Mouse (Mus musculus): ENCODE results near the gene Il5ra.

DNA sequence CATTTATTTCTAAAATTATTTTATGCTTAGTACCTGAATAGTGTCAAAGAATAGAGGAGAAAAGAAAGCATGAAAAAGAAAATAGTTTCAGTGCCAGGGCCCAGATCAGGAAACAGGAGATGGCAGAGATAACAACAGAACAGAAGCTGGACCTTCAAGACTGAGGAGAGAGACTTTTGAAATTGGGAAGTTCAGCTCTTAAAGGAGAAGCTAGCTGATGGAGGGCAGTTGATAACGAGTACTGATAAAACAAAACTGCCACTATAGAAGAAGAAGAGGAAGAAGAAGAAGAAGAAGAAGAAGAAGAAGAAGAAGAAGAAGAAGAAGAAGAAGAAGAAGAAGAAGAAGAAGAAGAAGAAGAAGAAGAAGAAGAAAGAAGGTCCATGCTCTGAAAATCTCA is 21.1 kb downstream of the Il5ra start:
- no peak for TF ChIP-seq E2F4 (IDR thresholded peaks at IDR 0.05; ENCODE audit: insufficient read depth)
- no peak for TF ChIP-seq MYOD1 (IDR thresholded peaks at IDR 0.05; ENCODE audit: control insufficient read depth in 1 of 3, insufficient read length in 2 of 3, low read depth in 2 of 3)
- TF ChIP-seq MAX (IDR thresholded peaks at IDR 0.05; ENCODE audit: low read depth) = no peak
- TF ChIP-seq POLR2A (IDR thresholded peaks at IDR 0.05; ENCODE audit: insufficient read length, low read depth) = no peak

Measured in myocyte (in vitro differentiated cells).